Mouse (Mus musculus): ENCODE results near the gene Sbno2.
A peak's percentile ranks its signal among the peaks of the same experiment; 100 is the strongest.

Sbno2 gene

GRCm38 (mm10) chr10:80018739-80019297 is 86.6 kb downstream of the Sbno2 start:
- DNase-seq (ENCODE audit: low read depth, low spot score): peak; percentile 40

GRCm38 (mm10) chr10:80017771-80018170 is 87.6 kb downstream of the Sbno2 start:
- no peak for DNase-seq (ENCODE audit: low read depth, low spot score)

- DNase-seq (ENCODE audit: low read depth, low spot score): peak; percentile 22
These were observed 88.0 kb downstream of the Sbno2 start for GRCm38 (mm10) chr10:80017361-80017760.

DNA sequence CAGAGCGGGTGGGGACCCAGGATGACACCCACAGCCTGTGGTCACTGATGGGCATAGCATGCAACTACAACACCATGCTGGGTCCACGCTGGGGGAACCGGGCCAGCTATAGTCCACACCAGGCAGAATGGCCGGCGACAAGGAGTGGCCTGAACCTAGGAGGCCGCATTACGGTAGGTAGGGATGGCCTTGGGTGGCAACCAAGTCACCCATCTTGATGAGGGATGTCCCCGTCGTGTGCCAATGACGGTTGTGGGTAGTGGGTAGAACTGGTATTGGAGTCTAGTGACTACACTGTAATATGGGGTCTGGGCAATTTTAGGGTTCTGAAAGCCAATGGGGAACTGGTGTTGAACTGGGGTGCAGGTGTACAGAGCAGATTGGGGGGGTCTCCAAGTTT is 88.4 kb downstream of the Sbno2 start:
- no peak for DNase-seq (ENCODE audit: low read depth, low spot score)

DNA sequence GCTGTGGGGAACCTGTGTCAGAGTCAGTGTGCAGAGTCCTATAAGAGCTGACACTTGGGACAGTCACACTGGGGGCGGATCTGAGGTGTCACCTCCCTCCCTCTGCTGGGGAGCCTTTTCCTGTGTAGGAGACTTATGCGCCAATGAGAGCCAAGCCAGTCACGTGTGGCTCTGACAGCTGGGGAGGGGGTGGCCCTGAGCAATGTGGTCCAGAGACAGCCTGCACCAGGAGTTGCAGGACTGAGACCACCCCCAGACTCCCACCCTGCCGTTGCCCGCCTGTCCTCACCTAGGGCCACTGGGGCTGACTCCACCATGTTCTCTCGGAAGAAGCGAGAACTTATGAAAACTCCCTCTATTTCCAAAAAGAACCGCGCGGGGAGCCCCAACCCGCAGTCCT is 88.9 kb downstream of the Sbno2 start, which contains the start of gene Arhgap45:
Gene Arhgap45 (plus strand): TSS at position 143 of the 400 bp plus-strand sequence.
- DNase-seq (ENCODE audit: low read depth, low spot score): peak; percentile 58

- no peak for DNase-seq (ENCODE audit: low read depth, low spot score)
These were observed 89.8 kb downstream of the Sbno2 start for GRCm38 (mm10) chr10:80015583-80015982.

GRCm38 (mm10) chr10:80014484-80015290 is 90.7 kb downstream of the Sbno2 start:
- no peak for DNase-seq (ENCODE audit: low read depth, low spot score)

DNA sequence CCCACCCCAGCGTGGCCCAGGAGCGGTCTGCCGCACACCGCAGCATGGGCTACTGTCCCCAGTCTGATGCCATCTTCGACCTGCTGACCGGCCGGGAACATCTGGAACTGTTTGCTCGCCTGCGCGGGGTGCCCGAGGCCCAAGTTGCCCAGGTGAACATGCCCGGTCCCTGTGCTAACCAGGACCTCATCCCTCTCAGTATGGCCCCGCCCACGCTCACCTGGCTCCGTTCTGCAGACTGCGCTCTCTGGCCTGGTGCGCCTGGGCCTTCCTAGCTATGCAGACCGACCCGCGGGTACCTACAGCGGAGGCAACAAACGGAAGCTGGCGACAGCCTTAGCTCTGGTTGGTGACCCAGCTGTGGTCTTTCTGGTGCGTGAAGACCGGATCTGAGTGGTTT is 91.8 kb downstream of the Sbno2 start:
- no peak for DNase-seq (ENCODE audit: low read depth, low spot score)

DNA sequence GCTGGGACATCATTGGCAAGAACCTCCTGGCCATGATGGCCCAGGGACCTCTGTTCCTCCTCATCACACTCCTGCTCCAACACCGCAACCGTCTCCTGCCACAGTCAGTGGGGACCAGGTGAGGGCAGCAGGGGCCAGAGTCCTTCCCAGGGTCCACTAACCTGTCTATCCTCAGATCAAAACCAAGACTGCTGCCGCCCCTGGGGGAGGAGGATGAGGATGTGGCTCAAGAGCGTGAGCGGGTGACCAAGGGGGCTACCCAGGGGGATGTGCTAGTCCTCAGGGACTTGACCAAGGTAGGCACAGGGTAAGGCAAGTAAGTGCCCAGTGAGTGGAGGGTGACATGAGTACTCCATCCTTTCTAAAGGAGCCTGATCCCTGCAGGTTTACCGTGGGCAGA is 93.6 kb downstream of the Sbno2 start:
- no peak for DNase-seq (ENCODE audit: low read depth, low spot score)

All from brain, adult 2 months (tissue).